Mouse (Mus musculus) heart, adult 2 months (tissue): ENCODE measurements at regions not wholly inside any gene's neighbourhood (a gene's known extent, or its start where the extent isn't known, plus 50 kb on each side); places are given as distances from the start of the nearest gene placed in this dataset.

ENCODE experiments used
- CTCF ChIP-seq: fragments of 200-600 bp; IDR thresholded peaks from 2 replicates; pipeline ENCODE4 v1.8.1; 2022; ENCODE audit warnings: antibody characterized with exemption, mild to moderate bottlenecking, moderate library complexity
- EP300 ChIP-seq: fragments of 200-500 bp; IDR thresholded peaks from 2 replicates; pipeline ENCODE4 v1.6.1; 2011; ENCODE audit warnings: low read depth, low read length, control low read depth; ENCODE audit not compliant: insufficient read depth
- POLR2A ChIP-seq: fragments of 200-500 bp; IDR thresholded peaks from 2 replicates; pipeline ENCODE4 v1.6.1; 2011; ENCODE audit warnings: mild to moderate bottlenecking, low read depth, low read length, control low read depth; ENCODE audit not compliant: insufficient read depth

- TF ChIP-seq EP300 (no peak), CTCF (no peak), POLR2A (no peak)
Measured at GRCm38 (mm10) chr13:83065201-83065600, 438.6 kb upstream of the Mef2c start.
